ENCODE assay signal across 19 mouse cellular contexts in genomic region chr4:135943389-135943788, GRCm38 (mm10). TPM values are rescaled to one million over a fixed set of nuclear protein-coding genes. Genes with fewer than 3 reads are reported as not detected.
A peak's percentile ranks its signal among the peaks of the same experiment; 100 is the strongest.
DNase-seq lines count a peak whose midpoint lies in the region; ATAC-seq lines count a peak whose summit lies in the region.
"Had no signal": no experiment of that assay in that cellular context is flagged by ENCODE, and none has a peak within 500 bp of the region (broad histone marks: within the 10 kb centered on the region; RNA-seq: fewer than 3 reads in every experiment).

No protein-coding gene starts in this region.

- peaks cover 22% of the 10 kb centered on the region for H3K36me3 ChIP-seq in embryonic facial prominence, embryonic 13.5 days
- H3K36me3 ChIP-seq in embryonic facial prominence, embryonic 10.5 days (replicated peaks) = peaks cover 24% of the 10 kb centered on the region
- H3K36me3 ChIP-seq in limb, embryonic 13.5 days = peaks cover 31% of the 10 kb centered on the region
- H3K36me3 ChIP-seq in limb, embryonic 10.5 days = peaks cover 22% of the 10 kb centered on the region
- H3K36me3 ChIP-seq in midbrain, embryonic 11.5 days (ENCODE audit: control insufficient read depth, insufficient read depth, low read length) = no peaks in the 10 kb centered on the region; the same call in 1 of the 2 replicates

- no peak for DNase-seq in embryonic facial prominence, embryonic 10.5 days (ENCODE audit: low spot score)
- no peak for DNase-seq in limb, embryonic 10.5 days (ENCODE audit: low spot score)
- peak; percentile 24 for DNase-seq in gastrocnemius, postnatal 10 days
- DNase-seq in heart, postnatal 10 days = peak; percentile 41 to 46
- no peak for DNase-seq in right cerebral cortex, postnatal 10 days (ENCODE audit: low spot score in 2 of 2)
- DNase-seq in midbrain, embryonic 11.5 days (ENCODE audit: low spot score, missing footprints) = no peak
- DNase-seq: liver, postnatal 0 days; lung, postnatal 4 days; midbrain, embryonic 14.5 days; right cerebral cortex, postnatal 14 days had no signal

- no peaks in the 10 kb centered on the region for H3K9me3 ChIP-seq in embryonic facial prominence, embryonic 13.5 days
- H3K9me3 ChIP-seq in embryonic facial prominence, embryonic 10.5 days = no peaks in the 10 kb centered on the region
- H3K9me3 ChIP-seq in limb, embryonic 13.5 days = no peaks in the 10 kb centered on the region
- H3K9me3 ChIP-seq in limb, embryonic 10.5 days (replicated peaks) = no peaks in the 10 kb centered on the region
- no peaks in the 10 kb centered on the region for H3K9me3 ChIP-seq in midbrain, embryonic 11.5 days (ENCODE audit: control insufficient read depth, low read length)
- H3K9me3 ChIP-seq: forebrain, embryonic 12.5 days had no signal

- WGBS in embryonic facial prominence, embryonic 13.5 days = 55% methylated on average over 4 of the region's 4 CpGs
- WGBS in embryonic facial prominence, embryonic 10.5 days = 63% methylated on average over 4 of the region's 4 CpGs
- 53% methylated on average over 4 of the region's 4 CpGs for WGBS in limb, embryonic 13.5 days
- WGBS in limb, embryonic 10.5 days = 66% methylated on average over 4 of the region's 4 CpGs
- 64% methylated on average over 4 of the region's 4 CpGs for WGBS in midbrain, embryonic 11.5 days

- no peak overlapping the region for H3K4me3 ChIP-seq in embryonic facial prominence, embryonic 13.5 days
- no peak overlapping the region for H3K4me3 ChIP-seq in embryonic facial prominence, embryonic 10.5 days
- no peak overlapping the region for H3K4me3 ChIP-seq in limb, embryonic 13.5 days
- H3K4me3 ChIP-seq in limb, embryonic 10.5 days = no peak overlapping the region
- no peak overlapping the region for H3K4me3 ChIP-seq in midbrain, embryonic 11.5 days (ENCODE audit: low read depth, low read length)
- H3K4me3 ChIP-seq: forebrain, embryonic 12.5 days; hindbrain, embryonic 10.5 days; layer of hippocampus, adult 2 months; left cerebral cortex, adult 2 months; limb, embryonic 12.5 days had no signal

- no peak overlapping the region for H3K4me2 ChIP-seq in embryonic facial prominence, embryonic 13.5 days
- no peak overlapping the region for H3K4me2 ChIP-seq in limb, embryonic 13.5 days (replicated peaks)
- no peak overlapping the region for H3K4me2 ChIP-seq in midbrain, embryonic 11.5 days
- H3K4me2 ChIP-seq: forebrain, embryonic 12.5 days; limb, embryonic 12.5 days had no signal

- H3K27me3 ChIP-seq in embryonic facial prominence, embryonic 13.5 days = no peaks in the 10 kb centered on the region
- H3K27me3 ChIP-seq in embryonic facial prominence, embryonic 10.5 days (replicated peaks; ENCODE audit: low read depth, poor library complexity, severe bottlenecking) = no peaks in the 10 kb centered on the region
- no peaks in the 10 kb centered on the region for H3K27me3 ChIP-seq in limb, embryonic 13.5 days
- no peaks in the 10 kb centered on the region for H3K27me3 ChIP-seq in limb, embryonic 10.5 days (ENCODE audit: low read depth, poor library complexity, severe bottlenecking)
- no peaks in the 10 kb centered on the region for H3K27me3 ChIP-seq in midbrain, embryonic 11.5 days (ENCODE audit: control insufficient read depth, insufficient read depth, low read length)
- H3K27me3 ChIP-seq: forebrain, embryonic 12.5 days; limb, embryonic 12.5 days had no signal

- H3K4me1 ChIP-seq in embryonic facial prominence, embryonic 13.5 days = peaks cover 15% of the 10 kb centered on the region
- H3K4me1 ChIP-seq in embryonic facial prominence, embryonic 10.5 days = peaks cover 19% of the 10 kb centered on the region
- H3K4me1 ChIP-seq in limb, embryonic 13.5 days = peaks cover 18% of the 10 kb centered on the region; the same call in 1 of the 2 replicates
- H3K4me1 ChIP-seq in limb, embryonic 10.5 days = peaks cover 16% of the 10 kb centered on the region
- H3K4me1 ChIP-seq in midbrain, embryonic 11.5 days (ENCODE audit: control insufficient read depth, insufficient read depth, low read length) = peaks cover 7% of the 10 kb centered on the region

- intact Hi-C loops in heart, postnatal 10 days (cut with DNase I) = no loop called here

- no peak for ATAC-seq in embryonic facial prominence, embryonic 13.5 days (ENCODE audit: insufficient number of reproducible peaks, insufficient read depth, low FRiP score, low TSS enrichment, low read depth)
- ATAC-seq in limb, embryonic 13.5 days (ENCODE audit: low FRiP score, low read depth) = no peak
- ATAC-seq in midbrain, embryonic 11.5 days (ENCODE audit: low FRiP score) = no peak
- ATAC-seq: inflammation-experienced regulatory T-cells, adult 6 months; liver, postnatal 0 days had no signal

- no peak overlapping the region for H3K9ac ChIP-seq in embryonic facial prominence, embryonic 13.5 days
- 0 out of 2 replicates have a peak overlapping the region, but pooled peaks have one; percentile 13 for H3K9ac ChIP-seq in limb, embryonic 13.5 days
- no peak overlapping the region for H3K9ac ChIP-seq in midbrain, embryonic 11.5 days (ENCODE audit: low read length)
- H3K9ac ChIP-seq: forebrain, embryonic 12.5 days; limb, embryonic 12.5 days; liver, postnatal 0 days had no signal

- H3K27ac ChIP-seq in embryonic facial prominence, embryonic 13.5 days = 0 out of 2 replicates have a peak overlapping the region, but pooled peaks have one; percentile 33
- H3K27ac ChIP-seq in embryonic facial prominence, embryonic 10.5 days (replicated peaks) = no peak overlapping the region
- no peak overlapping the region for H3K27ac ChIP-seq in limb, embryonic 13.5 days
- H3K27ac ChIP-seq in limb, embryonic 10.5 days = no peak overlapping the region
- no peak overlapping the region for H3K27ac ChIP-seq in midbrain, embryonic 11.5 days (ENCODE audit: low read depth, low read length)
- H3K27ac ChIP-seq: forebrain, embryonic 12.5 days; hindbrain, embryonic 10.5 days; kidney, postnatal 0 days; layer of hippocampus, adult 2 months; left cerebral cortex, adult 2 months; limb, embryonic 12.5 days had no signal

RNA-seq across cellular contexts. Expression of gene Hmgcl, which starts 2.9 kb away (rescaled TPM):
- polyA plus RNA-seq in embryonic facial prominence, embryonic 13.5 days (2015; fragmentation: Nextera tagmentation; extraction: Ambion mirVana) = 80.3 and 82.0 TPM in 2 replicates
- polyA plus RNA-seq in embryonic facial prominence, embryonic 10.5 days (2016; fragmentation: Nextera tagmentation; extraction: Ambion mirVana) = 64.3 and 68.6 TPM in 2 replicates
- 89.8 and 93.5 TPM in 2 replicates for polyA plus RNA-seq in limb, embryonic 13.5 days (2015; fragmentation: Nextera tagmentation; extraction: Ambion mirVana)
- polyA plus RNA-seq in limb, embryonic 10.5 days (2016; fragmentation: Nextera tagmentation; extraction: Ambion mirVana) = 68.4 and 78.9 TPM in 2 replicates
- total RNA-seq in gastrocnemius, postnatal 10 days (2021) = 10 to 100 TPM; 43.7 to 49.2 TPM
- 10 to 100 TPM; 66.3 to 67.5 TPM for total RNA-seq in heart, postnatal 10 days (2021)
- 55.1 and 62.9 TPM in 2 replicates for polyA plus RNA-seq in midbrain, embryonic 11.5 days (2014; fragmentation: Nextera tagmentation; extraction: Ambion mirVana)

RNA-seq across cellular contexts. Expression of gene Gale, which starts 20.1 kb away (rescaled TPM):
- polyA plus RNA-seq in embryonic facial prominence, embryonic 13.5 days (2015; fragmentation: Nextera tagmentation; extraction: Ambion mirVana) = 34.6 and 38.5 TPM in 2 replicates
- polyA plus RNA-seq in embryonic facial prominence, embryonic 10.5 days (2016; fragmentation: Nextera tagmentation; extraction: Ambion mirVana) = 39.7 and 40.2 TPM in 2 replicates
- 49.1 and 51.9 TPM in 2 replicates for polyA plus RNA-seq in limb, embryonic 13.5 days (2015; fragmentation: Nextera tagmentation; extraction: Ambion mirVana)
- 38.7 and 39.2 TPM in 2 replicates for polyA plus RNA-seq in limb, embryonic 10.5 days (2016; fragmentation: Nextera tagmentation; extraction: Ambion mirVana)
- 1 to 10 TPM; 2.8 to 4.0 TPM for total RNA-seq in gastrocnemius, postnatal 10 days (2021)
- total RNA-seq in heart, postnatal 10 days (2021) = 1 to 10 TPM; 5.2 to 5.7 TPM
- polyA plus RNA-seq in midbrain, embryonic 11.5 days (2014; fragmentation: Nextera tagmentation; extraction: Ambion mirVana) = 25.6 and 27.0 TPM in 2 replicates

RNA-seq across cellular contexts. Expression of gene Fuca1, which starts 22.9 kb away (rescaled TPM):
- 66.6 and 75.1 TPM in 2 replicates for polyA plus RNA-seq in embryonic facial prominence, embryonic 13.5 days (2015; fragmentation: Nextera tagmentation; extraction: Ambion mirVana)
- 45.4 and 46.8 TPM in 2 replicates for polyA plus RNA-seq in embryonic facial prominence, embryonic 10.5 days (2016; fragmentation: Nextera tagmentation; extraction: Ambion mirVana)
- 69.0 and 73.8 TPM in 2 replicates for polyA plus RNA-seq in limb, embryonic 13.5 days (2015; fragmentation: Nextera tagmentation; extraction: Ambion mirVana)
- 42.5 and 52.3 TPM in 2 replicates for polyA plus RNA-seq in limb, embryonic 10.5 days (2016; fragmentation: Nextera tagmentation; extraction: Ambion mirVana)
- 10 to 100 TPM; 36.1 to 41.4 TPM for total RNA-seq in gastrocnemius, postnatal 10 days (2021)
- 10 to 100 TPM; 43.2 to 44.5 TPM for total RNA-seq in heart, postnatal 10 days (2021)
- polyA plus RNA-seq in midbrain, embryonic 11.5 days (2014; fragmentation: Nextera tagmentation; extraction: Ambion mirVana) = 43.0 and 48.1 TPM in 2 replicates

RNA-seq across cellular contexts. Expression of gene Lypla2, which starts 29.0 kb away (rescaled TPM):
- 105 and 117 TPM in 2 replicates for polyA plus RNA-seq in embryonic facial prominence, embryonic 13.5 days (2015; fragmentation: Nextera tagmentation; extraction: Ambion mirVana)
- 207 and 217 TPM in 2 replicates for polyA plus RNA-seq in embryonic facial prominence, embryonic 10.5 days (2016; fragmentation: Nextera tagmentation; extraction: Ambion mirVana)
- 121 and 124 TPM in 2 replicates for polyA plus RNA-seq in limb, embryonic 13.5 days (2015; fragmentation: Nextera tagmentation; extraction: Ambion mirVana)
- polyA plus RNA-seq in limb, embryonic 10.5 days (2016; fragmentation: Nextera tagmentation; extraction: Ambion mirVana) = 199 and 214 TPM in 2 replicates
- total RNA-seq in gastrocnemius, postnatal 10 days (2021) = 10 to 100 TPM; 31.4 to 35.0 TPM
- total RNA-seq in heart, postnatal 10 days (2021) = 10 to 100 TPM; 42.6 to 47.8 TPM
- 136 and 144 TPM in 2 replicates for polyA plus RNA-seq in midbrain, embryonic 11.5 days (2014; fragmentation: Nextera tagmentation; extraction: Ambion mirVana)

RNA-seq across cellular contexts. Expression of gene Pithd1, which starts 43.7 kb away (rescaled TPM):
- 59.5 and 59.9 TPM in 2 replicates for polyA plus RNA-seq in embryonic facial prominence, embryonic 13.5 days (2015; fragmentation: Nextera tagmentation; extraction: Ambion mirVana)
- polyA plus RNA-seq in embryonic facial prominence, embryonic 10.5 days (2016; fragmentation: Nextera tagmentation; extraction: Ambion mirVana) = 66.2 and 72.8 TPM in 2 replicates
- 57.0 and 58.7 TPM in 2 replicates for polyA plus RNA-seq in limb, embryonic 13.5 days (2015; fragmentation: Nextera tagmentation; extraction: Ambion mirVana)
- polyA plus RNA-seq in limb, embryonic 10.5 days (2016; fragmentation: Nextera tagmentation; extraction: Ambion mirVana) = 73.2 and 73.6 TPM in 2 replicates
- 10 to 100 TPM; 22.0 to 23.5 TPM for total RNA-seq in gastrocnemius, postnatal 10 days (2021)
- 10 to 100 TPM; 20.7 to 21.3 TPM for total RNA-seq in heart, postnatal 10 days (2021)
- polyA plus RNA-seq in midbrain, embryonic 11.5 days (2014; fragmentation: Nextera tagmentation; extraction: Ambion mirVana) = 64.8 and 65.8 TPM in 2 replicates

Comparison
In these comparisons a context has a peak if more than half of its experiments do, and no peak if none do; other contexts are left out.
1. DNase-seq: peak in gastrocnemius, postnatal 10 days (single experiment) and heart, postnatal 10 days (2 of 2); none in embryonic facial prominence, embryonic 10.5 days (single experiment), limb, embryonic 10.5 days (single experiment), right cerebral cortex, postnatal 10 days (0 of 2) and midbrain, embryonic 11.5 days (single experiment).